Mouse (Mus musculus): ENCODE results near the gene Nup85.

GRCm38 (mm10) chr11:115552783-115553182 is 11.5 kb upstream of the Nup85 start:
- TF ChIP-seq POLR2A (IDR thresholded peaks at IDR 0.05; ENCODE audit: borderline replicate concordance, control insufficient read depth, low read depth, low read length) (no peak), CTCF (IDR thresholded peaks at IDR 0.05; ENCODE audit: control insufficient read depth, insufficient read depth, low read length) (no peak)
